Mouse (Mus musculus) right cerebral cortex, postnatal 25 days (tissue): ENCODE results near the gene Gkn2.

Experiments used
- DNase-seq: peaks from one replicate; pipeline ENCODE4 v3.0.0; 2022

The Gkn2 gene

DNA sequence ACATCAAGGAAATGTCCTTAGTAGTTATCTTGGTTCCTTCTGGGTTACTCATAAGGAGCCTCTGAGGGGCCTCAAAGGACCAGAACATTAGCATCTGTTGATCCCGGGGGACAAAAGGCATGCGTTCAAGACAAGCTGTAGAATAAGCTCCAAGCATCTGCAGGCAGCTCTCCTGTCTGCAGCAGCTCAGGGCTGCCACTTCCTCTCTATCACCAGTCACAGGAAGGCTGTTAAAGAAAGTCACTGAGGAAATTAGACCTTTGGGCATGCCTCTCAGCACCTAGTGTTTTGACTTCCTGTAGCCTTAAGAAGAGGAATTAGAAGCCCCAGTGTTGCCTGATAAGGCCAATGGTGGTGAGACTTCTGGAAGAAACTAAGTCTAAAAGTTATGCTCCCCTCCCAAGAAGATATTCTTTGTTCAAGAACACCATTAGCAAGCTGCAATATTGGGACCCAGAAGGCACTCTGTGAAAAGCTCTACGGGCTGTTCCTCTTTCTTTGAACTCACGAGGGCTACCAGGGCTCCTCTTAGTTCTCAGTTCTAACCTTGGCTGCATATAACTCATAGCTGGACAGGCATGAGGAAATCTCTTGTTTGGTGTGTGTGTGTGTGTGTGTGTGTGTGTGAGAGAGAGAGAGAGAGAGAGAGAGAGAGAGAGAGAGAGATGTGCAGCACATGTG lies 26.9 kb downstream of the Gkn2 start:
- DNase-seq = no peak

DNA sequence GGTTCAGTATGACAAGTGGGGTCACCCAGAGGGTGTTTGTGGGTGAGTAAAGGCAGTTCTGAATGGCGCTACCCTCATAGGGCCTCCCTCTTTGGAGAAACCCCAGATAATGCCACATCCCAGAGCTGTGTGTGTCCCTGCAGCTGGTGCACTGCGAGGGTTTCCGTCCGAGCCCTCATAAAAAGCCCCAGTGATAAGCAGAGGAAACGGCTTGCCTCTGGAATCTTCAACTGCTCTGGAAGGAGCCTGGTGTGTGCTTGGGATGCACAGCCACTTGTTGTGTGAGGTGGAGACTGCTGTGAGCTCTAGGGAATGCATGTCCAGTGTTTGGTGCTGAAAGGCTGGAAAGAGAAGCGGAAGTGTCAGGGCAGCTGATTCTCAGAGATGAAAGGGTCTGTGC lies 28.3 kb downstream of the Gkn2 start:
- no peak for DNase-seq

DNA sequence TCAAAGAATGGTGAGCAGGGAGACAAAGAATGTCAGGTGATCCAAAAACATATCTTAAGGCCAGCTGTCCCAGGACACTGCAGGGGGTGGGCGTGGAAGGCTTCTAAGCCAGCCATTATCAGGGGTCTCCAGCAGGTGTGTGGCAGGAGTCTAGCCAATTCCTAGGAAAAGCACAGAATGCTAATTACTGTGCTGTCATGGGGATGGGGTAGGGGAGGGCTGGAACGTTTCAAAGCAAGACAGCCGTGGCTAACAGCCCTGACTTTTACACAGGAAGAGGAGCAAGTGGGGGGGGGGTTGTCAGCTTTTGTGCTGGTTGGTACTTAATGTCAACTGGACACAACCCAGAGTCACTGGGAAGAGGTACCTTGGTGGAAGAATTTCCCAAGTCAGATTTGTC lies 38.9 kb downstream of the Gkn2 start:
- DNase-seq = no peak

DNA sequence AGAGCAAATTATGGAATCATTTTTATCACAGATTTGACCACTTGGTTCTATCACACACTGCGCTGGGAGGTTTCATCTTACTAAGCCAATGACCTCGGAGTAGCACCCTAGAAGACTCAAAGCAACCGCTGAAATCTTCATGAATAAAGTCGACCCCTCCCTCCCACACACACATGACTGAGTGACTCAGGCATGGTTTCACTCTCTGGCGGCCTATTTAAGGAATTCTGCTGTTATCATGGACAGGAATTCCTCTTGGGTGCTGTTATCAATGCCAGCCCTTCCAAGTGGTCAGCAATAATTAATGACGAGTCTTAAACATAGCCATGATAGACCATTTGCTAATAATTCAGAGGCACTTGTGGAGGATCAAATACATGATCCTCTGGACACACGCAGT lies 49.1 kb downstream of the Gkn2 start:
- no peak for DNase-seq

DNA sequence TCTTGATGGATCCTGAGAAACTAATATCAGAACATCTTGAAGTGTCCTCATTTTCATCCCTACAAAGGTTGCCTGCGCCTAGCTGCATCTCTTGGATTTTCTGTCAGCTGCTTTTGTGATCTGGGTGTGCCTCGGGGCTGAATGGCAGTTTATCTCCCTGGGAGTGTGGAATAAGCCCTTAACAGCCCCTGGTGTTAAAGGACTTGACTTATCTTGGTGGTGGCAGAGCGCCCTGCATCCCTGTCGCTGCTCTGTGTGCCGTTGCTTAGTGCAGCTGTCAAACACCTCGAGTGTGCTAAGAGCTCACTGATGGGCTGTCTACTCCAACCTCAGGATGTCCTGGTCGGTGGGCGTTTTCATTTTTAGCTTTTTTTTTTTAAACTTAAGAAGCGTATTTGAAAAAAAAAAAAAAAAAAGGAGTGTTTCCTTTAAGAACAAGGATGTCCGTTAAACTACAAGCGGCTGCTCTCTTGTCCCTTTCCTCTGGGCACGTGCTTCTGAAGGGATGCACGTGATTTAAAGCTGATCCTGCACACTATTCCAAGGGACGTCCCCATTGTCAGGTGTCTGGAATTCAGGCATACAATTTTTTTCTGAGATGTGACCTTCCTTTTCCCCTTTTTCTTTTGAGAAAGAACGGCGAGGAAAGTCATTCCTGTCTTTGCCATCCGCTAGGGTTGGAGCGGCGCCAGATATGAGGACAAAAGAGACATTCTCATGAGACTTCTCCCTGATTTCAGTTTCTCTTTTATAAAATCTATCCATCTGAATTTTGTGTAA lies 51.1 kb downstream of the Gkn2 start:
- no peak for DNase-seq

DNA sequence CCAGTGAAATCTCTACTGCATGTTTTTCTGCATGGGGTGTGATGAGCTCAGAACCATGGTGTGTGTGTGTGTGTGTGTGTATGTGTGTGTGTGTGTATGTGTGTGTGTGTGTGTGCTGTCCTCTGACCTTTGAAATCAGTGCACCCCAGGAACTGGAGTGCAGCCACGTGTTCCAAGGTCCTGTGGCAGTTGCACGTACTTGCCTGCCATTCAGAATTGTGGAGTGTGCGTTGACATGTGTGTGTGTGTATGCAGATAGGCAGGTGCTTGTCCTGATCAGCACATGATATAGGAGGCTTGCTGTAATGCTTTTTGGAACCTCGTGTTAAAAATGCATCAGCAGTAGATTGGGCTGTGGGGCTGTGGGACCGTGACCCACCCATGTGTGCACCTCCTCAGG lies 53.8 kb downstream of the Gkn2 start:
- DNase-seq = no peak

DNA sequence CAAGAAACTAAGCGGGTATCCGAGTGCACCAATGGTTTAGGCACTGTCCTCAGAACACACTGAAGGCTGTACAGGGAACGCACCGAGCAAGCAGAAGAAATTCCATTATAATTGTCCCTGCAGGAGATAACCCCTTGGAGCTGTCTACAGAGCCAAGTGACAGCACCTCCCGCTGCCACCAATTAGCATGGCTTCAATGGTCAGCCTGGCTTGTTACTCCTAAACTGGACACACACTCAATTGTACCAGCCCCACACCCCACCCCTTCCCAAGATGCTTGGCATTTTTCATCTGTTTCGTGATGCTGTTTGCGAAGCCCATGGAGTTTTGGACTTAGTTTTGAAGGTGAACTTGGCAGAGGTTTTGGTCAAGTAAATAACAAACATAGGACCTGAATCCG lies 54.5 kb downstream of the Gkn2 start:
- no peak for DNase-seq

DNA sequence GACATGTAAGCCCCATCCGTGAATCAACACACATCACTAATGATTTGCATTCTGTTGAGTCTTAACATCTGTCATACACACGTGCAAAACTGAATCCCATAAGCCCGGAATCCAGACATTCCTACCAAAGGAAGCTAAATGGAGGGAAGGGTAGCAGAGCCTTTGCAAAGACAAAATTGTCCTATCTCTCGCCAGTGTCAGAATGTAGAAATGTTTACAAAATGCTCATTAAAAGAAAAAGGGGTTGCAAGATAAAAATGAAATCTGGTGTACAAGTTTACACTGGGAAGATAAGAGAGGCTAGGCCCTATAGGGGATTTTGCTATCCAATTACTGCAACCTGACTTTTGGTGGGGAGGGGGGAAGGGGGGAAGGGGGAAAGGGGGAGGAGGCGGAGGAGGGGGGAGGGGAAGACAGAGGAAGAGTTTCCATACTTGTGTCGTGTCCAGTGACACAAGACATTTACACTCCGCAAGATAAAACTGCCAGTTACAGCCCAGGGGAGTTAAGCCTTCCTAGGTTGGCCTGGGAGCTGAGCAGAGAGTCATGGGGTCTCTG lies 55.4 kb downstream of the Gkn2 start, which contains the start of gene Bmp10:
TSS of gene Bmp10 (plus strand) at position 508 of the 558 bp plus-strand sequence.
- no peak for DNase-seq
